8 mouse cellular contexts compared by ENCODE assay signal in the genomic region with DNA sequence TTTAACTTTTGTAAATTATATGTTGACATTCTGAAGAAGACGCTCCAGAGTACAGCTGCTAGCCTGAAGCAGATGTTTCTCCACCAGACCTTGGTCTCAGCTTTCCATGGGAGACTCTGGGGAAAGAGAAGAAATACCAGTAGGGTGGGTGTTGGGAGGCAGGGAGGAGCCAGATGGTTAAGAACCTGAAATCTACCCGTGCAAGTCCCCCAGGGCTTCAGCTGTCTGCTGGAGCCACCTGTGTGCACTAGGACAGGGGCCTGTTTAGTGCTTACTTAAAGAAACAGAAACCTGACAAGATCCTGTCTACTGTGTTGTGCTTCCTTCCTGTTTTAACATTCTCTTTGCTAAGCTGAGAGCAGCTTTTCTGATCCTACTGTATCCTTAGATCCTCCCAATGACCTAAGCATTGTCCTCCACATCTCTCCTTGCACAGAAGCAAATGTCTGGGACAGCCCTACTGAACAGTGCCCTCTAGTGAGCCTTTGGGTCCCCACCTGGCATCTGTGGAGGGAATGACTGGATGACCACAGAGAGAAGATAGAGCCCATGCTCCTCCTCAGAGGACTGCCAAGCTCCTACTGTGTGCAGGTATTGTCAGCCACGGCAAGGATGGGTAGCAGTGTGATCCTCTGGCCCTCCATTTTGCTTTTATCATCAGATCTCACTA.
A peak's percentile ranks its signal among the peaks of the same experiment; 100 is the strongest.
DNase-seq lines count a peak whose midpoint lies in the region; ATAC-seq lines count a peak whose summit lies in the region.

No protein-coding gene starts in this region.

- H3K27ac ChIP-seq in forebrain, embryonic 11.5 days (ENCODE audit: low read depth, low read length) = no peak overlapping the region
- no peak overlapping the region for H3K27ac ChIP-seq in forebrain, embryonic 15.5 days (replicated peaks)
- no peak overlapping the region for H3K27ac ChIP-seq in intestine, embryonic 16.5 days (ENCODE audit: low read length)

- H3K4me3 ChIP-seq in forebrain, embryonic 11.5 days (ENCODE audit: low read depth, low read length) = no peak overlapping the region
- H3K4me3 ChIP-seq in forebrain, embryonic 15.5 days = no peak overlapping the region
- H3K4me3 ChIP-seq in intestine, embryonic 16.5 days (ENCODE audit: low read length) = no peak overlapping the region

- no peak for ATAC-seq in forebrain, embryonic 11.5 days (replicated peaks; ENCODE audit: low FRiP score)
- ATAC-seq in forebrain, embryonic 15.5 days (replicated peaks) = no peak
- ATAC-seq in intestine, embryonic 16.5 days = peak; percentile 54; the same call in 1 of the 2 replicates

- H3K36me3 ChIP-seq in forebrain, embryonic 11.5 days (ENCODE audit: control insufficient read depth, insufficient read depth, low read length) = no peaks in the 10 kb centered on the region
- H3K36me3 ChIP-seq in forebrain, embryonic 15.5 days = no peaks in the 10 kb centered on the region
- no peaks in the 10 kb centered on the region for H3K36me3 ChIP-seq in intestine, embryonic 16.5 days (ENCODE audit: control insufficient read depth, insufficient read depth, low read length)

- H3K9me3 ChIP-seq in forebrain, embryonic 11.5 days (ENCODE audit: control insufficient read depth, low read length) = no peaks in the 10 kb centered on the region
- no peaks in the 10 kb centered on the region for H3K9me3 ChIP-seq in forebrain, embryonic 15.5 days
- H3K9me3 ChIP-seq in intestine, embryonic 16.5 days (ENCODE audit: control insufficient read depth, low read length) = no peaks in the 10 kb centered on the region

- 74% methylated on average over 3 of the region's 3 CpGs for WGBS in forebrain, embryonic 11.5 days
- WGBS in forebrain, embryonic 15.5 days = 69% methylated on average over 3 of the region's 3 CpGs
- 40% methylated on average over 3 of the region's 3 CpGs for WGBS in intestine, embryonic 16.5 days

- H3K27me3 ChIP-seq in forebrain, embryonic 11.5 days (ENCODE audit: control insufficient read depth, insufficient read depth, low read length) = no peaks in the 10 kb centered on the region
- H3K27me3 ChIP-seq in forebrain, embryonic 15.5 days = no peaks in the 10 kb centered on the region
- H3K27me3 ChIP-seq in intestine, embryonic 16.5 days (replicated peaks; ENCODE audit: control insufficient read depth, insufficient read depth, low read length) = no peaks in the 10 kb centered on the region

- no peak overlapping the region for H3K4me2 ChIP-seq in forebrain, embryonic 11.5 days (ENCODE audit: low read depth, low read length, severe bottlenecking)
- no peak overlapping the region for H3K4me2 ChIP-seq in forebrain, embryonic 15.5 days (replicated peaks)
- H3K4me2 ChIP-seq in intestine, embryonic 16.5 days (ENCODE audit: low read depth, low read length) = no peak overlapping the region

- no peak overlapping the region for H3K9ac ChIP-seq in forebrain, embryonic 11.5 days (ENCODE audit: low read length)
- H3K9ac ChIP-seq in forebrain, embryonic 15.5 days (replicated peaks) = no peak overlapping the region
- H3K9ac ChIP-seq in intestine, embryonic 16.5 days (ENCODE audit: low read depth, low read length) = no peak overlapping the region

- no peaks in the 10 kb centered on the region for H3K4me1 ChIP-seq in forebrain, embryonic 11.5 days (replicated peaks; ENCODE audit: control insufficient read depth, insufficient read depth, low read length)
- no peaks in the 10 kb centered on the region for H3K4me1 ChIP-seq in forebrain, embryonic 15.5 days
- H3K4me1 ChIP-seq in intestine, embryonic 16.5 days (ENCODE audit: control insufficient read depth, insufficient read depth, low read length) = peaks cover 24% of the 10 kb centered on the region; the same call in 1 of the 2 replicates

- peak; percentile 55 for DNase-seq in forebrain, embryonic 11.5 days (ENCODE audit: low spot score)
- DNase-seq in right cerebral cortex, postnatal 14 days = peak; percentile 20
- DNase-seq in right cerebral cortex, postnatal 4 days = no peak
- DNase-seq in cerebellum, postnatal 25 days = peak; percentile 16 to 55
- peak; percentile 55 to 69 for DNase-seq in lung, postnatal 4 days
- no peak for DNase-seq in spleen, postnatal 36 days (ENCODE audit: low spot score in 2 of 2)

Comparison
In these comparisons a context has a peak if more than half of its experiments do, and no peak if none do; other contexts are left out.
1. DNase-seq: peak in forebrain, embryonic 11.5 days (single experiment), right cerebral cortex, postnatal 14 days (single experiment), cerebellum, postnatal 25 days (2 of 2) and lung, postnatal 4 days (2 of 2); none in right cerebral cortex, postnatal 4 days (single experiment) and spleen, postnatal 36 days (0 of 2).